Mouse (Mus musculus) small intestine, adult 2 months (tissue): ENCODE measurements around the gene Ddx20. TPM values are rescaled to one million over a fixed set of nuclear protein-coding genes. Genes with fewer than 3 reads are reported as not detected.

ENCODE experiments used
- H3K27ac ChIP-seq: fragments of 200-500 bp; 2 replicates; pipeline ENCODE4 v1.5.1; 2012; ENCODE audit warnings: low read depth, low read length, control low read depth, inconsistent platforms; ENCODE audit not compliant: insufficient read depth
- H3K27me3 ChIP-seq: fragments of 200-500 bp; 2 replicates; pipeline ENCODE4 v1.6.1; 2012; ENCODE audit warnings: mild to moderate bottlenecking, moderate library complexity, low read length, inconsistent platforms; ENCODE audit not compliant: control insufficient read depth, insufficient read depth
- H3K36me3 ChIP-seq: fragments of 200-500 bp; 2 replicates; pipeline ENCODE4 v1.6.1; 2012; ENCODE audit warnings: mild to moderate bottlenecking, low read length, control low read depth, inconsistent platforms; ENCODE audit not compliant: control insufficient read depth, insufficient read depth
- H3K4me1 ChIP-seq: fragments of 200-500 bp; 2 replicates; pipeline ENCODE4 v1.6.1; 2012; ENCODE audit warnings: low read length, inconsistent platforms, mixed read lengths; ENCODE audit not compliant: control insufficient read depth, insufficient read depth, insufficient read length
- H3K4me3 ChIP-seq: fragments of 200-500 bp; 2 replicates; pipeline ENCODE4 v1.5.1; 2012; ENCODE audit warnings: low read depth, mild to moderate bottlenecking, control low read depth, inconsistent platforms, low read length, moderate library complexity
- CTCF ChIP-seq: fragments of 200-500 bp; IDR thresholded peaks from 2 replicates; pipeline ENCODE4 v1.5.1; 2012; ENCODE audit warnings: low read depth, mild to moderate bottlenecking, control low read depth, inconsistent platforms, low read length, moderate library complexity, mixed read lengths; ENCODE audit not compliant: insufficient replicate concordance, insufficient read length; ENCODE audit errors: extremely low read depth
- POLR2A ChIP-seq: fragments of 200-500 bp; IDR thresholded peaks from 2 replicates; pipeline ENCODE4 v1.6.1; 2012; ENCODE audit warnings: low read depth, mild to moderate bottlenecking, control low read depth, inconsistent platforms, low read length, moderate library complexity
- WGBS: fragments of 180-500 bp; shearing (Covaris S2); methylation state at CpG from one replicate; pipeline ENCODE4 v1.1.7; 2018; 5-methylcytosine and 5-hydroxymethylcytosine counted together
- polyA plus RNA-seq: library from polyadenylated mRNA; depleted of rRNA; stranded (reverse); fragments of >200 nt; gene quantifications from 2 replicates; pipeline ENCODE4 v1.2.3, GENCODE M21; 2012

Ddx20 gene
- polyA plus RNA-seq, 1 experiment = 15.8 TPM

GRCm38 (mm10) chr3:105714091-105714819 is 26.9 kb upstream of the Ddx20 start:
- H3K36me3 ChIP-seq = no peaks in the 10 kb centered on the region
- H3K27ac ChIP-seq = no peak overlapping the region
- WGBS = 57% methylated on average over 8 of the region's 8 CpGs
- H3K4me3 ChIP-seq = no peak overlapping the region
- TF ChIP-seq CTCF (no peak), POLR2A (no peak)
- H3K4me1 ChIP-seq = no peaks in the 10 kb centered on the region
- no peaks in the 10 kb centered on the region for H3K27me3 ChIP-seq

- H3K4me1 ChIP-seq = no peaks in the 10 kb centered on the region
- TF ChIP-seq CTCF = no peak
- TF ChIP-seq POLR2A = no peak
- no peaks in the 10 kb centered on the region for H3K27me3 ChIP-seq
- no peak overlapping the region for H3K27ac ChIP-seq
- H3K36me3 ChIP-seq = no peaks in the 10 kb centered on the region
- H3K4me3 ChIP-seq = no peak overlapping the region
These were observed 25.5 kb upstream of the Ddx20 start for GRCm38 (mm10) chr3:105712827-105713226.

GRCm38 (mm10) chr3:105711741-105712140 is 24.4 kb upstream of the Ddx20 start:
- no peak for TF ChIP-seq CTCF
- TF ChIP-seq POLR2A = no peak
- WGBS = 64% methylated on average over 7 of the region's 7 CpGs

GRCm38 (mm10) chr3:105710246-105710645 is 22.9 kb upstream of the Ddx20 start:
- WGBS = 58% methylated on average over 6 of the region's 6 CpGs
- Histone ChIP-seq H3K36me3 (no peaks in the 10 kb centered on the region), H3K27me3 (0 out of 2 replicates have a peak, but pooled peaks cover 2% of the 10 kb centered on the region), H3K4me1 (peaks cover 2% of the 10 kb centered on the region; the same call in 1 of the 2 replicates), H3K27ac (no peak overlapping the region; the same call in 1 of the 2 replicates), H3K4me3 (no peak overlapping the region)
- no peak for TF ChIP-seq POLR2A

More at GRCm38 (mm10) chr3:105711741-105712140, 24.4 kb upstream of the Ddx20 start:
- Histone ChIP-seq H3K4me1 (no peaks in the 10 kb centered on the region), H3K4me3 (no peak overlapping the region), H3K27me3 (no peaks in the 10 kb centered on the region), H3K36me3 (no peaks in the 10 kb centered on the region), H3K27ac (no peak overlapping the region)

GRCm38 (mm10) chr3:105707590-105707989 is 20.2 kb upstream of the Ddx20 start:
- peaks cover 5% of the 10 kb centered on the region; the same call in 1 of the 2 replicates for H3K4me1 ChIP-seq
- no peak overlapping the region for H3K4me3 ChIP-seq
- peaks cover 6% of the 10 kb centered on the region; the same call in 1 of the 2 replicates for H3K27me3 ChIP-seq
- TF ChIP-seq POLR2A (no peak), CTCF (no peak)
- WGBS = 73% methylated on average over 7 of the region's 7 CpGs
- no peak overlapping the region for H3K27ac ChIP-seq
- H3K36me3 ChIP-seq = no peaks in the 10 kb centered on the region

- Histone ChIP-seq H3K36me3 (no peaks in the 10 kb centered on the region), H3K4me3 (no peak overlapping the region), H3K27ac (no peak overlapping the region), H3K4me1 (peaks cover 5% of the 10 kb centered on the region; the same call in 1 of the 2 replicates), H3K27me3 (peaks cover 6% of the 10 kb centered on the region; the same call in 1 of the 2 replicates)
- 64% methylated on average over 4 of the region's 4 CpGs for WGBS
- no peak for TF ChIP-seq POLR2A
- no peak for TF ChIP-seq CTCF
These were observed 19.1 kb upstream of the Ddx20 start for GRCm38 (mm10) chr3:105706366-105707020.

GRCm38 (mm10) chr3:105705561-105705960 is 18.2 kb upstream of the Ddx20 start:
- Histone ChIP-seq H3K27ac (no peak overlapping the region), H3K4me1 (peaks cover 5% of the 10 kb centered on the region; the same call in 1 of the 2 replicates), H3K4me3 (peak overlapping the region; percentile 71), H3K36me3 (no peaks in the 10 kb centered on the region), H3K27me3 (peaks cover 6% of the 10 kb centered on the region; the same call in 1 of the 2 replicates)
- TF ChIP-seq CTCF (no peak), POLR2A (no peak)
- WGBS = 45% methylated on average over 3 of the region's 3 CpGs
